Mouse (Mus musculus) adrenal gland, postnatal 14 days (tissue): ENCODE measurements at regions not wholly inside any gene's neighbourhood (a gene's known extent, or its start where the extent isn't known, plus 50 kb on each side); places are given as distances from the start of the nearest gene placed in this dataset.
"Not testable (repeated sequence)": the region's sequence is repeated elsewhere in the genome, so short reads cannot be mapped to it uniquely, and the experiment has no call there.

Experiments used
- DNase-seq: peaks from one replicate; pipeline ENCODE4 v3.0.0; 2021; ENCODE audit warnings: mixed read lengths

DNA sequence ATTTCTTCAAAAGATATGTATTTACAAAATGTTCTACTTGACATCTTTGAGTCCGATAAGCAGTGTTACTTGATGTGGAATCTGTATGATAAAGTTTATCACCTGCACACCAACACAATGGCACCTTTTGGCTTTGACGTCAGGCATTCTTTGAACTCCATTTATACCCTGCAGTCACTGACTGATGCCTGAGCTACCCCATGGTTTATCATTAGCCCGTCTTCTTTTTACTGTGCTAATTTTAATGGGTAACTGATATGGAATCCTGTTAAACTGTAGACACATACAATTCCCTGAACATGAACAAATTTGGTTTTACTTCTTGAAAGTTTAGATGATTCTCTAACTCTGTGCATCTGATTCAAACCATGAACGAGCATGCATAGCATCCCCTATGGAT, 253.8 kb upstream of the Klf6 start:
- no peak for DNase-seq

DNA sequence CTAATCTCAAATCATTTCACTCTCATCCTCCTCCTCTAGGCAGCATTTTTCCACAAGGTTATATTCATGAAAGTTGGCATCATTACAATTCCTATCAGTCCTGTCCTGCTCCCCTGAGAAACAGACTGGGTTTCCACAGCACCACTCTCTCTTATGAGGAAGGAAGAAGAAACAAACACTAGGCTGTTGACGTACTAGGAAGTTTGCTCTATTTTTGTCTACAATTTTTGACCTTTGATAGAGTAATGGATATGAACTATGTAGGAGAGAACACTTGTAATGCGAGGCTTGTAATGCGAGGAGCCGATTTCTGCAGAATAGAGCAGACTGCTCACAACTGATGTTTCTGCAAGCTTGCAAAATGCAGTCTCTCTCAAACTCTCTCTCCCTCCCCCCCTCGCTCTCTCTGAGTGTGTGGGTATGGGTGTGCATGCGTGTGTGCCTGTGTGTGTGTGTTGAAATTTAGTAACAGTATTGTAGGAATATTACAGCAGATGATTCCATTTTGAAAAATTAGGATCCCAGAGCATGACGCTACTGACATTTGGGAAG, 247.0 kb upstream of the Klf6 start:
- no peak for DNase-seq

DNA sequence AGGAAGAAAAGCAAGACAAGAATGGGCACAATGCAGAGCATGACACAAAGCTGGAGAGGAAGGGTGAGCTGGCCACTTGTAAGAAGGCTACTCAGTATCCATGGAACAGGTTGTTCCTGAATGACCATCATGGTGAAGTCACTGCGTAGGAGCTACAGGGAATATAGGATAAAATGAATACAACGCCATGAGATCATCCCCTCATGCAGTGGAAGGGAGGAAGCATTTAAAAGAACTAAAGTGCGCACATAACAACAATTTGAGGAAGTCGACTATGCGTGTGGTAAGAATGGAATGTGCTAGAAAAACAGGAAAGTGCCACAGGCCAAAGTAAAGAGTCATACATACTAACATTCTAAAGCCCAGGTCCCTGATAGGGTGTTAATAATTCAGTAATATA, 246.4 kb upstream of the Klf6 start:
- DNase-seq = no peak

DNA sequence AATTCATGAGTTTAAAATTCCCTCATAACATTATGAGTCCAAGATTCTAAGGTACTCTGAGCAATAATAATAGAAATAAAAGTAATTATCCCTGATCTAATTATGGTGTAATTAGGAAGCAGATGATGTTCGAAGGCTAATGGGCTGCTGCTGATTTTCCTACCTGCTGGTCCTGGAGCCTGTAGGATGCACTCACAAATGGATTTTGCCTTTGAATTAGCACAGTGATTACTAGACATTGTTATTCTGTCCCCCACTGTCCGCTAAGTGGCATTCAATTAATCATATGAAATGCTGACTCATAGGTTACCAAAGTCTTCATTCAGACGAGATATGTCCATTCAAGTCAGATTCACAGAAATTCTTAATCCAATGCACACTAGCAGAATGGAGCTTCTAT, 246.0 kb upstream of the Klf6 start:
- no peak for DNase-seq

DNA sequence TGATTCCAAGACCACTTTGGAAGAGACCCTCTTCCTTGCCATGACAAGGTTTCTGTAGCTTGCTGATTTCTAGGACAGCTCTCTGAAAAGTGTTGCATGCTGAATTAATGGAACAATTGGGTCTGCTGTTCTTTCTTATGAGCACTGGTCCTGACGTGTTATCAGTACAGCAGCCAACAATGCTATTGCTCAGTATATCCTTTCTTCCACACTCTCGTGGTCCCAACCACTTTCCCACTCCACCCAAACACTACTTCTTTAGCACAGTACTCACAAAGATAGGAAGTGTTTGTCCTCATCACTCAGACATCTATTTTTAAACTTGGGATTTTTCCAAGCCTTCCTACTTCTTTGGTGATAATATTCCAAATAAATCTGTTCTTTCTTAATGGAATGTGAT, 233.2 kb upstream of the Klf6 start:
- no peak for DNase-seq

DNA sequence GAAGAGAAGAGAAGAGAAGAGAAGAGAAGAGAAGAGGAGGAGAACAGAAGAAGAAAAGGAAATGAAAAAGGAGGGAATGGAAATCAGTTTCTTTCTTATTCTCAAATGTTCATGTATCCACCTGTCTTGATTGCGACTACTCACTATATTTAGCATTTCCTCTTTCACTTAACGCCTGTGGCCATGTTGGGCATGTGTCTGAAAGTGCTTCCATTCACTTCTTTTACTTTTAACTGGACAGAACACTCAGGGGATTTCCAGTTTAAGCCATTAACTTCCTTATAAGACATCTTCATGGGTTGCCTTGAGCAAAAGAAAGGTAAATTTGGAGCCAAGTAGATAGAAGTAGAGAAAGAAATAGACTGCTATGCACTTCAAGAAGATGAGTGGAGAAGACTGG, 226.3 kb upstream of the Klf6 start:
- no peak for DNase-seq

DNA sequence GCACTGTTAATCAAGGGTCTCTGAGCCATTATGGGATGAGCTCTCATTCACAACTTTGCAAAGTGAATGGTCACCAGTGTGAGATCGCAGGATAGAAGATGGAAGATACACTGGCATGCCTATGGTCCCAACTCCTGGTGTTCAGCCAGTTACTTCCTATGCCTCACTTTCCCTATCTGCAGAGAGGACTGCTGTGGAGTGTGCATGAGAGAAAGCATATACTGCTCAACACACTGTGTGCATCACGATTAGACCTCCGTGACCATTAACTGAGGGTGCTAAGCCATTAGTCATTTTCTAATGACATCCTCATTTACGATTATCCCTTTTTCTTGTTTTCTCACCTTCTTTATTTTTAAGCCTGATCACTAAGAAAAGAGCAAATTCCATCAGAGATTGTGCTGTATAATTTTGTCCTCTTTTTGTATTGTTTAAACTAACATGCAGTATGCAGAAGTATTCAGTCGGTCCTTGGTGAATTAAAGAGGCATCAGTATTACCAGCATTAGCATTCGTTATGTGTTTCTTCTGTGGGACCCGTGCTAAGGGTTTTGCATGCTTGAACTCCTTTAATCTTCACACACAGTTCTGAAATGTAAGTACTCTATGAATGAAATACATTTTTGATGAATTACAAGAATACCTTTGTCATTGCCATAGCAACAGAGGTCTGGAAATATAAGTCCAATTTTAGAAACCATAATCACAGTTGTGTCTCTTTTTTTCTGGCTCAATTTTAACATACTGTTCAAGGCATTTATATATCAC, 219.4 kb upstream of the Klf6 start:
- no peak for DNase-seq

DNA sequence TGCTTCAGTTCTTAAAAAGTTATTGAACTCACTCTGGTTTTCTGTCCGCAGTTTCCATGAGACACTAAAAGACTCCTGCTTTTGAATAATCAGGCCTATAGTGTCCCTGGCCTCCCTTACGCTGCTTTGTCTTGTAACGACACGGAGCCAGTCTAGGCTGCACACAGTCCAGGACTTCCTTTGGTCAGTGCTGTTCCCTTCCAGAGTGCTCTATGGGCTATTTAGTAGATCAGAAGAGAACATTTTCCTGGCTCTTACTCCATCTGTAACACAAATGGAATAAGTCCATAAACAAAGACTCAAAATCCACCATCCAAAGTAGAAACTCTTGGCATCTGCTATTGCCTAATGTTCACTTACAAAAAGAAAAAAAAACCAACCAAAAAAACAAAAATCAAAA, 213.0 kb upstream of the Klf6 start:
- no peak for DNase-seq

DNA sequence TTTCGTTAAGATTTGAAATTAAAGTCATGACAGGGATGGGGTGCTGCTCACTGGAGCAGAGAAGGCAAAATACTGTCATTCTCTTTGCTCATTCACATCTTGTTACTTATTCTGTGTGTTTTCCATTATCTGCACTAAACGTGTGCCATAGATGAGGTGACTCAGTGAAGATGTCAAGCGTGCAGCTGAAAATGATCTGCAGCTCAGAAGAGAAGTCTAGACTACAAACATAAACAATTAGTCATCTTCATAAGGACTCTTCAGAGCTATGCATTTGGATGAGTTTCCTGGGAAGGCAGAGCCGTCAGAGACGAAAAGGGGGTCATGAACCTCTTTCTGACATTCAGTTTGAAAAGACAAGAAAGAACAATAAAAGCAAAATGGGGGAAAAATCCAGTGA, 203.7 kb upstream of the Klf6 start:
- no peak for DNase-seq

DNA sequence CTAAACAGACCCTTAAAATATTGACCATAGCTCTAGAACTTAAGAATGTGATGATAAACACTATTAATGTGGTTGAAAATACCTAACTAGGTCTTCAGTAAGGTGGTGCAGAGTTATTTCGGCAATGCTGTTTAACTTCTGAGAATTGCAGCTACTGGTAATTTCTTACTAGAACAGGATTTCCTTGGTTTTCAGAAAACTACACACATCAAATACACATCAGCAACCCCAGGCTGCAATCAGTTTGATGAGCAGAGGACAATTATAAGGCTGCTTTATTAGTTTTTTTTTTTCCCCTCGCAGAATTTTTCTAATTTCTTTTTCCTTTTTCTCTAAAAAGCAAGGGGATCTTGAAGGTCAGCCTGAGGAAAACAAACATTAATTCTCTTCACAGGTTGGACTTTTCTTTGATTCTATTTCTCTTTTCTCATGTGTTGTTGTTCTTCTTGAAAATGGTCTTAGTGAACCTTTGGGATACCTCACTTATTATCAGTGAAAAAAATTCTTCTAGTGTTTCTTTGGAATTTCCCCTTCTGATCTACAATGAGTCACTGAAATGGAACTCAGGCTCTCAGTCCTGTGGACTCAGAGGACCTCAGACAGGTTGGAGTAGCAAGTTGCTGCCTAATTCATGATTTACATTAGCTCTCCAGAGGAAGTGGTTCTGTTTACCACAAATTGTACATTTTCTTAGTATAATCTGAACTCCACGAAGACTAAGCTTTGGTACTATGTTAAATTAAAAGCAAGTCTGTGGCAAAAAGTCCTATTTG, 194.9 kb upstream of the Klf6 start:
- DNase-seq = no peak

DNA sequence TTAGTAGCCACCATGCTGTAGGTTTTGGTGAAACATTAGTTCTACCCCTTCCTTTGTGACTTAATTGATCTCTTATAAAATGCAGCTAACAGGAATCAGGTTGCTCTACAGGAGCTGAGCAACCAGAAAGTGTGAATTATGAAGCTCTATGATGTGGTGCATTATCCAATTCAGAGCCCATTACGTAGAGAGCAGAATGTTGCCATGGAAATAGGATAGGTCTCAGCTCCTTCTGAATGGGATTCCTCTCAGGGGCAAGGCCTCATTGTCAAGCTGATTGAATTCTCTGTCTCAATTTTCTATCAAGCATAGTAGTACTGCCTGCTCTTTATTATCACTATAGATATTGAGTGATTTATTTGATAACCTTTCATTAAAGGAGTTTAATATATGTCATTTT, 185.6 kb upstream of the Klf6 start:
- DNase-seq = no peak

DNA sequence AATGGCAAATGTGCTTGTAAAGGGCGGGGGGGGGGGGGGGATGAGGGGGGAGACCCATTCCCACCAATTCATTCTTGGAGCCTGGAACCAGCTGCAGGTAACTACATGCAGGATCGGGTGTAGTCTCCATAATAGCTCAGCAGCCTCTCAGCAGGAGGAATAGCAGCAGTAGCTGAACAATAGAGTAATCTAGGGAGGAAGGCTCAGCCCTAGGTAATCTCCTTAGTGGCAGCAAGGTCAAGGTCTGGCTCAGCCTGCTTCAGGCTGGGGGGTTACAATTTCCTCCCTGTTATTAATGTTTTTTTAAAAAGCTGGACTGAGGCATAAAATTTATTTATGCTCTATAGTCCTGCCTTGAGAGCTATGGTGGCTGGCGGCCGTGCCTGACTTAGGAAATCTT, 171.2 kb upstream of the Klf6 start:
- DNase-seq = no peak

DNA sequence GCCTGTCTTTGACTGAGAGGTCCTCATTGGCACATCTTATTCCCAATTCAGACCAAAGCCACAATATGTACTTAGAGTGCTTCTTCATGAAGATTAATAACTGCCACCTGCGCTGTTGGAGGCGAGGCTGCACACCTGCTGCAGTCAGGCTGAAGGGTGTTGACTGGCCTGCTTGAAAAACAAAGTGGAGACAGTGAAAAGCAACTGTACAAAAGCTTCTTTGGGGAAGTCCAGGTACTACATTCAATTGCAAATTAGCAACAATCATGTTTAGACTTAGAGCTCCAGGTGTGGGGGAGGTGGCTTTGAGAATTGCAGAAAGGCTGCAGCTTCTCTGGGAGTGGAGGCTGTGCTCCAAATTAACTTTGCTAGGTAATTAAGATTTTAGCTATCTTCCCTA, 170.6 kb upstream of the Klf6 start:
- DNase-seq = not testable (repeated sequence)

DNA sequence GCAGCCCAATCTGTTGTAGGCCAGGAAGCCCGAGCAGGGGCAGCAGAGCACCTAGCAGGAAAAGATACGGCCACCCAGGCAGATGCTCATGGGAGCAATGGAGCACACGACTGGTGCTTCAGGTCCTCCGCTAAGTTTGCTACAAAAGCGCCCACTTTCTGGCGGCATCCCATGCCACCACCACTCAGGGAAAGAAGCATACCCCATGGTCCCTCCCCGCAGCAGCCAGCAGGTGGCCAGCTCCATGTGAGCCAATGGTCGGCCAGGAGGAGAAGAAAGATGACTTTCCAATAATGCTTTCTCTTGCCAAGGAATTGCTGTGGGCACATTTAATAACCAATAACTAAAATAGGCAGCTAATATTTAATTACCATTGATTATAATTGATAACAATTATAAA, 166.7 kb upstream of the Klf6 start:
- no peak for DNase-seq

DNA sequence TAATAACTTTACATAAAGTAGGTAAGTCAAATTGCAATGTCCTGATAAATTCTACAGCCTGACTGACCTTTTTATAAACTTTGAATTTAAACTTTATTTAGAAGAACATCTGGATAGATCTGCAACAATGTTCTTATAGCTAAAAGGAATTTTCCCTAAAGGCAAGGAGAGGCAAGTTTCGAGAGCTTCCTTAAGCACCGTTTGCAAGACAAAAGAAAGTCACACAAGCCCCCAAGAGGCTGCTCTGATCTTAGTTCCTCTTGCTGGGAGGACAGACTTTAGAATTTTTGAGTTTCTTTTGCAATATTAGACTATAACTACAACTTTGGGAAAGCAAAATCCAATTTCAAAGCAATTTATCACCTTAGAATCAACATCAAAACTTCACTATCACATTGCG, 165.7 kb upstream of the Klf6 start:
- DNase-seq = not testable (repeated sequence)

DNA sequence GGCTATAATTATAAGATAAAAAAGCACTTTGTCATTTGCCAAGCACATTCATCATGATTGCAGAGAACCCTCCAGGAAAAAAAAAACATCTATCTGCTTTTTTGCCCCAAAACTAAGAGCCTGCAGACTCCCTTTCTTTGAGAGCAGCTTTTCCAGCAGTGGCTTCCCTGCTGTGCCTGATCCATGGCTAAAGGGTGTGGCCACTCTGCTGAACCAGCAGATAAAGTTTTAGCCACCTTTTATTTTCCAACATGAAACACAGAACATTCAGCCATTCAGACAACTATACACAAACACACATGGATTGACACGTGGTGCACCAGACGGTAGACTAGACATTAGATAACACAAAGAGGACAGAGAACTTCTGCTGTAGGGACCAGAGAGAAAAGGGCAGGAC, 164.9 kb upstream of the Klf6 start:
- DNase-seq = no peak

DNA sequence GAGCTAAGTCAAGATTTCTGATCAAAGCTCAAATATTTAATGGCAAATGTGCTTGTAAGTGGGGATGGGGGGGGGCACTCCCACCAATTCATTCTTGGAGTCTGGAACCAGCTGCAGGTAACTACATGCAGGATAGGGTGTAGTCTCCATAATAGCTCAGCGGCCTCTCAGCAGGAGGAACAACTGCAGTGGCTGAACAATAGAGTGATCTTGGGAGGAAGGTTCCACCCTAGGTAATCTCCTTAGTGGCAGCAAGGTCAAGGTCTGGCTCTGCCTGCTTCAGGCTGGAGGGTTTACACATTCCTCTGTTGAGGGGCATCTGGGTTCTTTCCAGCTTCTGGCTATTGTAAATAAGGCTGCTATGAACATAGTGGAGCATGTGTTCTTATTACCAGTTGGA, 164.0 kb upstream of the Klf6 start:
- DNase-seq = not testable (repeated sequence)

DNA sequence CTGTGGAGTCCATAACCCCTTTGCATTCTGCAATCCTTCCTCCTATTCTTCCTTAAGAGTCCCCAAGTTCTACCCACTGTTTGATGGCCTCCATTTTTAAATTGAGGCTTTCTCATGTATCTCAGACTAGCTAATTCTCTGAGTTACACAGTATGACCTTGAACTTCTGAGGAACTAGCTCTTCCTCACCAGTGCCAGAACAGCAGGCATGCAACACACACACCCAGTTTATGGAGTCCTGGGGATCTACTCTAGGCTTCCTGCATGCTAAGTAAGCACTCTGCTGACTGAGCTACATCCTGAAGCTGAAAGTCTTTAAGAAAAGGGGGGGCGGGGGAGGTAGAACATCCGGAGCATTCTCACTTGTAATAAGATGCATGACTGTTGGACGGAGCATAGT, 159.2 kb upstream of the Klf6 start:
- no peak for DNase-seq

DNA sequence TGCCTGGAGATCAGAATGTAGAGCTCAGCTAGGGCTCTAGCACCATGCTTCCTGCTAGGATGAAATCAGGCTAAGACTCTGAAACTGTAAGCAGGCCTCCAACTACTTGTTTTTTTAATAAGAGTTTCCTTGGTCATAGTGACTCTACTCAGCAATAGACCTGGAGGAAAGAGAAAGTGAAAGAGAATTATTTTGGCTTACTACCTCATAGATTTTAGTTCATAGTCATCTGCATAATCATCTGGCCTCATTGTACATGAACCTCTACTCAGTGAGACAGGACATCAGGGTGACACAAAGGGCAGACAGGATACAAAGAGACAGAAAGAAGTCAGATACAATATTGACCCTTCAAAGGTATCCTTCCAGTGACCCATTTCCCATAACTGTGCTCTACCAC, 156.3 kb upstream of the Klf6 start:
- no peak for DNase-seq

DNA sequence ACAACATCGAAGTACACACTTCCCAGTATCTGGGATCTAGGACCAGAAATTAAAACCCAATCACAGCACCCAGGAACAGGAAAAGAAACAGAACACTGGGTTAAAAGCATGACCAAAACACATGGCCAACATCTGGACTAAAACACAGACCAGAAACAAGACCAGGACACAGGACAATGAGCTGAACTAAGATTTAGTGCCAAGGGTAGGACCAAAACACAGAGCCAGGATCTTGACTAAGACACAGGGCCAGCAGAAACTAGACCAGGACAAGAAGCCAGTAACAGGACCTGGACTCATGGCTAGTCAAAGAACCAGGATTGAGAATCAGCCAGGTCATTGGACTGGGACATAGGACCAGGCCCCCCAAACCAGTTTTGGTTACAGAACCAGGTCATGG, 149.6 kb upstream of the Klf6 start:
- no peak for DNase-seq

DNA sequence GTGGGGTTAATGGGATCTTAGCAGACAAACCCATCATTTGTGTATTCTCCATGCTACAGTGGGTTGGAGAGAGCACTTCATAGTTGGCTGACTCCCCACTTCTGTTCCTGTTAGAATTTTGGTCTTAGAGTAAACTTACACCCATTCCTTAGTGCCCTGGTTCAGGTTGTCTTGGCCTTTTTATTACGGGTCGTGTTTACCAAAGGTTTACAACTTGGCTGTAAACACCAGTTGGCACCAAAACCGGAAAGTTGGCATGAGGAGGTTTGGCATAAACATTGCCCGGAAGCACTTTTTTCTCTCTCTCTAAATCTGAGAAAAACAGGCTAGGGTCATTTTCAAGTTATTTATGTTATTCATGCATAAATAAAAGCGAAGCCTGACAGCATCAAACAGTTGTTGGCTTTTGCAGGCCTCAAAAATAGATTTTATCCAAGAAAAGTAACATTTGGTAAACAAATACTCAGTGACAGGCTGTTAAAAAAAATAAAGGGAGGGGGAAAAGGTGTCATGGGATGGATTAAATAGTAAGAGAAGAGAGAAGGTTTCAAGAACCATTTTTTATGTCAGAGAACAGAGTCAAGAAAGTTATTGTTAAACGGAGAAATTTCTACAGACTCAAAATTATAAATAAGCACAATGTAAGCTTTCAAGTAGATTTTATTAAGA, 148.0 kb upstream of the Klf6 start:
- DNase-seq = peak; percentile 46

DNA sequence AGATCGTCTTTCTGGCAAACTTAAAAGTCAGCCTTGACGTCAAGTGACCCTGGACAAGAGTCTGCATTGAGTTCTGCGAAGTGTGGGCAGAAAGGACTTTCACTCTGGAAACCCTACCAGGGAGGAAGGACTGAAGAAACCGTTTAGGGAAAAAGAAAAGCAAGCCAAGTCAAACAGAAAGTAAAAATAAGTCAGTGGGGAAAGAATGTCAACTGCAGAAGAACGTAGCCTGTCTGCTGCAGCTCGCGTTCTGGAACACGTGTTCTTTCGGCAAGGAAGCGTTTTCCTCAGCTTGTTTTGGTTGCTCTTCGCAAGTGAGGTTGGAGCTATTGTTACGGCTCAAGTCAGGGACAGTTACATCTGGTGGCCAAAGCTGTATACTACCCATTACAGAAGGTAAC, 147.1 kb upstream of the Klf6 start:
- peak; percentile 48 for DNase-seq

DNA sequence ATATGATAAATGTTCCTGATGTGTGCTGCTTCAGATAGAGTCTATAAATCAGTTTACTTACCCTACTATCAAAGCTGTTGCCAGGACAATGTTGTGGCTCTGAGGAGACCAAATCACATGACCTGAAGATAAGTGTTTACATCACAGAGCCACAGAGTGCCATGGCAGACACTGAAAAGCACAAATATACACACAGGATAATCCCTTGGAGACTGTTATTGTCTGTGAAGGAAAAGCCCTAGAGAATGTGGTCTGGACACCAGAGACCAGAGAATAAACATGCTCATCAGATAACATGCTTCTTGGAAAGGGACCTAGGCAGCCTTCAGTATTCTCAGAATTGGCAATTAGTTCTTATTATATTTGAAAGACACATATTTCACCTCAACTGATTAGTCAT, 146.5 kb upstream of the Klf6 start:
- DNase-seq = no peak
